Mouse (Mus musculus) ES-E14 (cell line): ENCODE measurements around the gene Mocs1. TPM values are rescaled to one million over a fixed set of nuclear protein-coding genes. Genes with fewer than 3 reads are reported as not detected.

Experiments used
- DNase-seq: peaks from one replicate; pipeline ENCODE4 v3.0.0-alpha.2; 2013; ENCODE audit warnings: low read depth, low spot score
- H3K27ac ChIP-seq: 2 replicates; pipeline ENCODE4 v1.5.1; 2012; ENCODE audit warnings: low read depth, mild to moderate bottlenecking, low read length, moderate library complexity, mixed read lengths; ENCODE audit not compliant: poor library complexity, insufficient read depth, severe bottlenecking
- H3K36me3 ChIP-seq: 2 replicates; pipeline ENCODE4 v1.6.1; 2012; ENCODE audit warnings: mild to moderate bottlenecking, low read length, moderate library complexity, mixed read lengths; ENCODE audit not compliant: control insufficient read depth, poor library complexity, insufficient read depth, severe bottlenecking
- H3K4me1 ChIP-seq, 2 experiments: fragments of 150-350 bp in 1 of 2; sonication (generic) in 1 of 2; 2 replicates each; pipeline ENCODE4 v1.6.1; 2012; ENCODE audit warnings: low read length in 2 of 2, mild to moderate bottlenecking in 1 of 2, mixed read lengths in 1 of 2; ENCODE audit not compliant: control insufficient read depth in 2 of 2, insufficient read depth in 2 of 2, poor library complexity in 1 of 2
- H3K4me3 ChIP-seq, 2 experiments: fragments of 150-350 bp in 1 of 2; sonication (generic) in 1 of 2; 2 replicates each; pipeline ENCODE4 v1.5.1; 2012; ENCODE audit warnings: low read length in 2 of 2, low read depth in 1 of 2, mild to moderate bottlenecking in 1 of 2, mixed read lengths in 1 of 2; ENCODE audit not compliant: insufficient read depth in 1 of 2, poor library complexity in 1 of 2, severe bottlenecking in 1 of 2
- H3K9ac ChIP-seq: 2 replicates; pipeline ENCODE4 v1.6.1; 2012; ENCODE audit warnings: low read depth, mild to moderate bottlenecking, low read length, mixed read lengths; ENCODE audit not compliant: poor library complexity, insufficient read depth, severe bottlenecking
- H3K9me3 ChIP-seq: fragments of 150-350 bp; sonication (generic); 2 replicates; pipeline ENCODE4 v1.6.1; 2012; ENCODE audit warnings: low read depth, mild to moderate bottlenecking, low read length; ENCODE audit not compliant: control insufficient read depth, insufficient read depth
- CHD2 ChIP-seq: IDR thresholded peaks from 2 replicates; pipeline ENCODE4 v1.6.1; 2014; ENCODE audit warnings: mild to moderate bottlenecking, low read depth, low read length, inconsistent platforms
- HCFC1 ChIP-seq: IDR thresholded peaks from 2 replicates; pipeline ENCODE4 v1.6.1; 2012; ENCODE audit warnings: low read length, inconsistent platforms, borderline replicate concordance; ENCODE audit not compliant: insufficient read depth
- MAFK ChIP-seq: IDR thresholded peaks from 2 replicates; pipeline ENCODE4 v1.6.1; 2014; ENCODE audit warnings: mild to moderate bottlenecking, low read depth, low read length, inconsistent platforms; ENCODE audit not compliant: insufficient read depth
- ZC3H11A ChIP-seq: IDR thresholded peaks from 2 replicates; pipeline ENCODE4 v1.6.1; 2012; ENCODE audit warnings: low read depth, mild to moderate bottlenecking, inconsistent platforms, low read length, borderline replicate concordance
- ZNF384 ChIP-seq: IDR thresholded peaks from 2 replicates; pipeline ENCODE4 v1.6.1; 2012; ENCODE audit warnings: low read depth, low read length, inconsistent platforms
- in situ Hi-C, 2 experiments: fragments of 600-800 bp; cut with MboI; formaldehyde crosslinking; loops; one replicate each; pipeline ENCODE4 v1.15.1; 2025; ENCODE audit warnings: low sequenced_read_pairs in 2 of 2, inconsistent platforms in 1 of 2; ENCODE audit not compliant: unreplicated experiment in 2 of 2
- total RNA-seq: library from RNA; depleted of rRNA; stranded (reverse); fragments of 300-350 nt; gene quantifications from 2 replicates; pipeline ENCODE4 v1.2.3, GENCODE M21; 2012

Mocs1 gene
- total RNA-seq, 1 experiment: 6.9 TPM

DNA sequence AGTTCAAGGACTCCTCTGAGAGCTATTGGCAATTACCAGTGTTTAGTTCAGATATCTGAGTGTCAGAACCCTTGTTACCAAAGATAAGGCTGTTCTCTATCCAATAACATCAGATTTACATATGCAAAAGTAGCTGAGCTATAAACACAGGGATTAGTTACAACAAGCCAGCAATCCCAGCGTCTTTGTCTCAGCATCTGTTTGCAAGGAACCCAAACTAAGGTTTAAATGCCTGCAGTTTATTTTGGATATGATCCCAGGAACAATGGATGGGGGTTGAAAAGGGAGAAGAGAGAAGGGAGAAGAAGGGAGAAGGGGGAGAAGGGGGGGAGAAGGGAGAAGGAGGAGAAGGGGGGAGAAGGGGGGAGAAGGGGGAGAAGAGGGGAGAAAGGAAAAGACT is 35.4 kb upstream of the Mocs1 start:
- TF ChIP-seq ZC3H11A (no peak), MAFK (no peak), CHD2 (no peak), HCFC1 (no peak), ZNF384 (no peak)
- no peaks in the 10 kb centered on the region for H3K36me3 ChIP-seq
- H3K4me1 ChIP-seq: no peaks in the 10 kb centered on the region
- DNase-seq: no peak
- no peak overlapping the region for H3K9ac ChIP-seq
- in situ Hi-C loops: loop anchor here in 1 of 2 experiments (10.0 kb wide), 1 partner anchor 128 kb away; no protein-coding TSS in a partner anchor
- H3K27ac ChIP-seq: no peak overlapping the region
- no peak overlapping the region for H3K4me3 ChIP-seq
- H3K9me3 ChIP-seq: no peaks in the 10 kb centered on the region

DNA sequence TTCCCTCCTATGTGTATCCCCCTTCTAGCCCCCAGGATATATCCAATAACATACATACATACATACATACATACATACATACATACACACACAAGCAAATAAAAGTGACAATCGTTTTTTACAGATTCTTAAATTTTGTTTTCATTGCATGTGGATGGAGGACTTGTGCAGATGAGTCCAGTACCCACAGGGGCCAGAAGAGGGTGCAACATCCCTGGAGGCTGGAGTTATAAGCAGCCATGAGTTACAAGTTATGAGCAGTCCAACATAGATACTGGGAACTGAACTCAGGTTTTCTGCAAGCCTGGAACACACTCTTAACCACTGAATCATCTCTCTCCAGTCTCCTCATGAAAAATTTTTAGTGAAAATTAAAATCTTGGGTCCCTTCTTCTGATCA is 33.3 kb upstream of the Mocs1 start:
- no peaks in the 10 kb centered on the region for H3K36me3 ChIP-seq
- no peak overlapping the region for H3K4me3 ChIP-seq
- no peak for DNase-seq
- no peaks in the 10 kb centered on the region for H3K9me3 ChIP-seq
- no peaks in the 10 kb centered on the region for H3K4me1 ChIP-seq
- no peak overlapping the region for H3K27ac ChIP-seq
- TF ChIP-seq MAFK (no peak), CHD2 (no peak), ZNF384 (no peak), HCFC1 (no peak), ZC3H11A (no peak)
- no peak overlapping the region for H3K9ac ChIP-seq
- in situ Hi-C loops: loop anchor here in 1 of 2 experiments (10.0 kb wide), 1 partner anchor 130 kb away; no protein-coding TSS in a partner anchor

DNA sequence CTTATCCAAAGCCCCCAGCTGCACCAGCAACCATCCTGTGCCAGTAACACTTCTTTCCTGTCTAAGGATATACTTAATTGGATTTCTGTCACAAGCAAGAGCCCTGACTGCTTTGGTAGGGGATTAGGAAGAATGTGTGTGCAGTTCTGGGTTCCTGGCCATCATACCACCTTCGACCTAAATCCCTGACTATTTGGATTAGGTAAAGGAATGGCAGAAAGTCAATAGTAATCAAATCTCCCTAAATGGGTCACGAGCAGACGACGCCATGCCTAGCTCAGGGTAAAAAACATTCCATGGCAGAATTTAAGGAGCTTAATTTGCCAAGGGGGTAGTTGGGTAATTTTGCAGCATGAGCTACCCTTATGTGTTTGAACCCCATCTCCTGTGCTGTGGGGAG is 28.6 kb upstream of the Mocs1 start:
- no peak for DNase-seq
- H3K27ac ChIP-seq: no peak overlapping the region
- no peaks in the 10 kb centered on the region for H3K36me3 ChIP-seq
- H3K9ac ChIP-seq: no peak overlapping the region
- H3K9me3 ChIP-seq: no peaks in the 10 kb centered on the region
- TF ChIP-seq ZNF384 (no peak), HCFC1 (no peak)
- in situ Hi-C loops: loop anchor here in 1 of 2 experiments (10.0 kb wide), 1 partner anchor 135 kb away; no protein-coding TSS in a partner anchor
- H3K4me1 ChIP-seq: no peaks in the 10 kb centered on the region
- H3K4me3 ChIP-seq: no peak overlapping the region

DNA sequence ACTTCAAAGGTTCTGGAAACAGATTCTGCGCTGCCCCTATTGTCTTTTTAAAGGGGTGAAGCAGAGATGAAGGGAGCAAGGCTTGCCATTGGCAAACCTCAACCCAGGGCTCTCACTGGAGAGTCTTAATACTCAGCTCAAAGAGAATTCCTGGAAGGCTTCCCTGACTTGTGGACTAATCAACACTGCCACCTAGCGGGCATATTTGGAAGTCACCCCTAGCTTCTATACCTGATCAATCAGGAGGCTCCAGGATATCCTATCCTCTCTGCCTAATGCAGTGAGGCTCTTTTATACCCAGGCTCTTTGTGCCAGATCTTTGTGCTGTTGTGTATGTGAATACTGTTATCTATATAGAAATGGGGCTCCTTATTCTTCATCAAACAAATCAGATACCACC is 28.0 kb upstream of the Mocs1 start:
- peak; percentile 73 for DNase-seq
- in situ Hi-C loops: no loop called here
- no peak overlapping the region for H3K9ac ChIP-seq
- H3K4me1 ChIP-seq: no peaks in the 10 kb centered on the region
- no peaks in the 10 kb centered on the region for H3K9me3 ChIP-seq
- H3K36me3 ChIP-seq: no peaks in the 10 kb centered on the region
- TF ChIP-seq HCFC1 (no peak), CHD2 (no peak), ZC3H11A (peak; percentile 56)
- no peak overlapping the region for H3K4me3 ChIP-seq
- no peak overlapping the region for H3K27ac ChIP-seq

DNA sequence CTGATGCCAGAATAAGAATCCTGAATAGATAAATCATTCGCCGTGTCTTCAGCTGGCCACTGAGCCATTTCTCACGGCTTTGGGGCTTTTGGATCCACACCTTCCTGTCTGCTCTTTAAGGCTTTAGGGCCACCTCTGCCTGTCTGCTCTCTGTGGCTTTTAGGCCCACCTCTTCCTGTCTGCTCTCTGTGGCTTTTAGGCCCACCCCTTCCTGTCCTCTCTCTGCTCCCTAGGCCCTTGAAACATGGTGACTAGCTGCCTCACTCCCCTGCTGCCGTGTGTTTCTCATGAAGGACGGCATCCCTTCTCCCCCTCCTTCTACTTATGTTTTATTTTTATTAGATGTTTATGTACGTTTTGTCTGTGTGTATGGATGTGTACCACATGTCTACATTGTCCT is 25.0 kb upstream of the Mocs1 start:
- H3K4me1 ChIP-seq: no peaks in the 10 kb centered on the region
- H3K27ac ChIP-seq: no peak overlapping the region
- no peaks in the 10 kb centered on the region for H3K36me3 ChIP-seq
- no peaks in the 10 kb centered on the region for H3K9me3 ChIP-seq
- no peak for TF ChIP-seq MAFK
- TF ChIP-seq ZNF384: no peak
- no peak for TF ChIP-seq ZC3H11A
- no peak for TF ChIP-seq CHD2
- no peak for DNase-seq
- H3K4me3 ChIP-seq: no peak overlapping the region
- in situ Hi-C loops: no loop called here
- H3K9ac ChIP-seq: no peak overlapping the region
